Mouse (Mus musculus): ENCODE results near the gene Mcu.

Gene Mcu

GRCm38 (mm10) chr10:59569481-59569869, 47.0 kb downstream of the Mcu start:
- DNase-seq (ENCODE audit: low spot score), result no peak

GRCm38 (mm10) chr10:59568665-59569480, 47.6 kb downstream of the Mcu start:
- DNase-seq (ENCODE audit: low spot score), result no peak

GRCm38 (mm10) chr10:59566968-59567367, 49.5 kb downstream of the Mcu start:
- DNase-seq (ENCODE audit: low spot score), result no peak

GRCm38 (mm10) chr10:59565995-59566410, 50.5 kb downstream of the Mcu start:
- DNase-seq (ENCODE audit: low spot score), result no peak

GRCm38 (mm10) chr10:59564551-59564950, 51.9 kb downstream of the Mcu start:
- DNase-seq (ENCODE audit: low spot score), result no peak

- DNase-seq (ENCODE audit: low spot score), result no peak
Measured at GRCm38 (mm10) chr10:59562511-59562910, 54.0 kb downstream of the Mcu start.

- DNase-seq (ENCODE audit: low spot score), result no peak
Measured at GRCm38 (mm10) chr10:59560126-59560525, 56.4 kb downstream of the Mcu start.

GRCm38 (mm10) chr10:59558602-59559001, 57.9 kb downstream of the Mcu start:
- no peak for DNase-seq (ENCODE audit: low spot score)

GRCm38 (mm10) chr10:59558164-59558563, 58.3 kb downstream of the Mcu start:
- DNase-seq (ENCODE audit: low spot score), result no peak

GRCm38 (mm10) chr10:59556541-59556940, 60.0 kb downstream of the Mcu start:
- no peak for DNase-seq (ENCODE audit: low spot score)

GRCm38 (mm10) chr10:59554243-59554642, 62.2 kb downstream of the Mcu start:
- DNase-seq (ENCODE audit: low spot score), result no peak

- no peak for DNase-seq (ENCODE audit: low spot score)
Measured at GRCm38 (mm10) chr10:59552456-59552855, 64.0 kb downstream of the Mcu start.

- DNase-seq (ENCODE audit: low spot score), result no peak
Measured at GRCm38 (mm10) chr10:59548768-59549333, 67.6 kb downstream of the Mcu start.

GRCm38 (mm10) chr10:59548211-59548610, 68.3 kb downstream of the Mcu start:
- DNase-seq (ENCODE audit: low spot score), result no peak

- no peak for DNase-seq (ENCODE audit: low spot score)
Measured at GRCm38 (mm10) chr10:59547426-59547825, 69.1 kb downstream of the Mcu start.

- DNase-seq (ENCODE audit: low spot score), result no peak
Measured at GRCm38 (mm10) chr10:59545169-59545568, 71.3 kb downstream of the Mcu start.

- no peak for DNase-seq (ENCODE audit: low spot score)
Measured at GRCm38 (mm10) chr10:59543351-59543750, 73.1 kb downstream of the Mcu start.

- no peak for DNase-seq (ENCODE audit: low spot score)
Measured at GRCm38 (mm10) chr10:59541466-59541865, 75.0 kb downstream of the Mcu start.

GRCm38 (mm10) chr10:59540596-59540995, 75.9 kb downstream of the Mcu start:
- DNase-seq (ENCODE audit: low spot score), result no peak

GRCm38 (mm10) chr10:59540081-59540480, 76.4 kb downstream of the Mcu start:
- DNase-seq (ENCODE audit: low spot score), result no peak

- DNase-seq (ENCODE audit: low spot score), result peak; percentile 74
Measured at GRCm38 (mm10) chr10:59539533-59539875, 77.0 kb downstream of the Mcu start.

- DNase-seq (ENCODE audit: low spot score), result no peak
Measured at GRCm38 (mm10) chr10:59538767-59539532, 77.5 kb downstream of the Mcu start.

- no peak for DNase-seq (ENCODE audit: low spot score)
Measured at GRCm38 (mm10) chr10:59538063-59538462, 78.4 kb downstream of the Mcu start.

Data from testis, postnatal 10 days (tissue).